Mouse (Mus musculus): ENCODE data around the gene Dnajc5. TPM values are rescaled to one million over a fixed set of nuclear protein-coding genes. Genes with fewer than 3 reads are reported as not detected.
A peak's percentile ranks its signal among the peaks of the same experiment; 100 is the strongest.

Gene Dnajc5
- polyA plus RNA-seq, 1 experiment from 2014 or later = 26.4 TPM

GRCm38 (mm10) chr2:181529076-181529475, 8.8 kb downstream of the Dnajc5 start:
- H3K4me3 ChIP-seq (ENCODE audit: low read depth, low read length) = no peak overlapping the region
- H3K27me3 ChIP-seq (ENCODE audit: control insufficient read depth, insufficient read depth, low read depth, low read length) = no peaks in the 10 kb centered on the region
- H3K4me2 ChIP-seq (ENCODE audit: low read depth, low read length) = no peak overlapping the region
- no peak for ATAC-seq (ENCODE audit: low read depth)
- H3K27ac ChIP-seq (ENCODE audit: low read length) = no peak overlapping the region
- 76% methylated on average over 1 of the region's 1 CpGs for WGBS (ENCODE audit: insufficient replicate concordance)
- no peaks in the 10 kb centered on the region; the same call in 1 of the 2 replicates for H3K4me1 ChIP-seq (ENCODE audit: control insufficient read depth, low read depth, low read length)
- H3K36me3 ChIP-seq (ENCODE audit: control insufficient read depth, insufficient read depth) = peaks cover 4% of the 10 kb centered on the region; the same call in 1 of the 2 replicates
- no peaks in the 10 kb centered on the region for H3K9me3 ChIP-seq (replicated peaks; ENCODE audit: control insufficient read depth, low read length)
- H3K9ac ChIP-seq (ENCODE audit: low read depth, low read length) = no peak overlapping the region

- H3K9me3 ChIP-seq (replicated peaks; ENCODE audit: control insufficient read depth, low read length) = no peaks in the 10 kb centered on the region
- 78% methylated on average over 3 of the region's 3 CpGs for WGBS (ENCODE audit: insufficient replicate concordance)
- no peak overlapping the region for H3K4me2 ChIP-seq (ENCODE audit: low read depth, low read length)
- H3K36me3 ChIP-seq (ENCODE audit: control insufficient read depth, insufficient read depth) = peaks cover 4% of the 10 kb centered on the region; the same call in 1 of the 2 replicates
- no peak overlapping the region for H3K27ac ChIP-seq (ENCODE audit: low read length)
- H3K4me3 ChIP-seq (ENCODE audit: low read depth, low read length) = no peak overlapping the region
- no peak overlapping the region for H3K9ac ChIP-seq (ENCODE audit: low read depth, low read length)
- ATAC-seq (ENCODE audit: low read depth) = no peak
- H3K4me1 ChIP-seq (ENCODE audit: control insufficient read depth, low read depth, low read length) = peaks cover 4% of the 10 kb centered on the region
- no peaks in the 10 kb centered on the region for H3K27me3 ChIP-seq (ENCODE audit: control insufficient read depth, insufficient read depth, low read depth, low read length)
These were observed 12.3 kb downstream of the Dnajc5 start for GRCm38 (mm10) chr2:181532589-181532988.

- Histone ChIP-seq H3K4me1 (ENCODE audit: control insufficient read depth, low read depth, low read length) (peaks cover 8% of the 10 kb centered on the region), H3K27me3 (ENCODE audit: control insufficient read depth, insufficient read depth, low read depth, low read length) (no peaks in the 10 kb centered on the region), H3K27ac (ENCODE audit: low read length) (peak overlapping the region; percentile 24), H3K9ac (ENCODE audit: low read depth, low read length) (no peak overlapping the region), H3K4me3 (ENCODE audit: low read depth, low read length) (no peak overlapping the region), H3K4me2 (ENCODE audit: low read depth, low read length) (0 out of 2 replicates have a peak overlapping the region, but pooled peaks have one; percentile 2), H3K36me3 (ENCODE audit: control insufficient read depth, insufficient read depth) (no peaks in the 10 kb centered on the region), H3K9me3 (replicated peaks; ENCODE audit: control insufficient read depth, low read length) (no peaks in the 10 kb centered on the region)
- peak; percentile 65 for ATAC-seq (ENCODE audit: low read depth)
- 59% methylated on average over 2 of the region's 2 CpGs for WGBS (ENCODE audit: insufficient replicate concordance)
These were observed 16.1 kb downstream of the Dnajc5 start for GRCm38 (mm10) chr2:181536410-181536809.

- WGBS (ENCODE audit: insufficient replicate concordance) = 41% methylated on average over 2 of the region's 2 CpGs
- Histone ChIP-seq H3K4me1 (ENCODE audit: control insufficient read depth, low read depth, low read length) (peaks cover 8% of the 10 kb centered on the region), H3K9ac (ENCODE audit: low read depth, low read length) (peak overlapping the region; percentile 25; the same call in 1 of the 2 replicates), H3K4me2 (ENCODE audit: low read depth, low read length) (0 out of 2 replicates have a peak overlapping the region, but pooled peaks have one; percentile 14), H3K9me3 (replicated peaks; ENCODE audit: control insufficient read depth, low read length) (no peaks in the 10 kb centered on the region), H3K4me3 (ENCODE audit: low read depth, low read length) (no peak overlapping the region), H3K27ac (ENCODE audit: low read length) (peak overlapping the region; percentile 36), H3K36me3 (ENCODE audit: control insufficient read depth, insufficient read depth) (no peaks in the 10 kb centered on the region), H3K27me3 (ENCODE audit: control insufficient read depth, insufficient read depth, low read depth, low read length) (no peaks in the 10 kb centered on the region)
- peak; percentile 60 for ATAC-seq (ENCODE audit: low read depth)
These were observed 17.3 kb downstream of the Dnajc5 start for GRCm38 (mm10) chr2:181537444-181538047.

- no peak for ATAC-seq (ENCODE audit: low read depth)
- H3K9me3 ChIP-seq (replicated peaks; ENCODE audit: control insufficient read depth, low read length) = no peaks in the 10 kb centered on the region
- H3K27ac ChIP-seq (ENCODE audit: low read length) = no peak overlapping the region
- peaks cover 4% of the 10 kb centered on the region; the same call in 1 of the 2 replicates for H3K36me3 ChIP-seq (ENCODE audit: control insufficient read depth, insufficient read depth)
- 78% methylated on average over 6 of the region's 6 CpGs for WGBS (ENCODE audit: insufficient replicate concordance)
- no peaks in the 10 kb centered on the region for H3K27me3 ChIP-seq (ENCODE audit: control insufficient read depth, insufficient read depth, low read depth, low read length)
- peaks cover 15% of the 10 kb centered on the region for H3K4me1 ChIP-seq (ENCODE audit: control insufficient read depth, low read depth, low read length)
- H3K9ac ChIP-seq (ENCODE audit: low read depth, low read length) = no peak overlapping the region
- no peak overlapping the region for H3K4me3 ChIP-seq (ENCODE audit: low read depth, low read length)
- no peak overlapping the region for H3K4me2 ChIP-seq (ENCODE audit: low read depth, low read length)
These were observed 21.6 kb downstream of the Dnajc5 start for GRCm38 (mm10) chr2:181541761-181542380.

GRCm38 (mm10) chr2:181546142-181546541, 25.9 kb downstream of the Dnajc5 start:
- Histone ChIP-seq H3K9me3 (replicated peaks; ENCODE audit: control insufficient read depth, low read length) (no peaks in the 10 kb centered on the region), H3K9ac (ENCODE audit: low read depth, low read length) (no peak overlapping the region), H3K4me2 (ENCODE audit: low read depth, low read length) (peak overlapping the region; percentile 14; the same call in 1 of the 2 replicates), H3K27ac (ENCODE audit: low read length) (peak overlapping the region; percentile 75), H3K36me3 (ENCODE audit: control insufficient read depth, insufficient read depth) (peaks cover 37% of the 10 kb centered on the region), H3K27me3 (ENCODE audit: control insufficient read depth, insufficient read depth, low read depth, low read length) (no peaks in the 10 kb centered on the region), H3K4me1 (ENCODE audit: control insufficient read depth, low read depth, low read length) (peaks cover 14% of the 10 kb centered on the region), H3K4me3 (ENCODE audit: low read depth, low read length) (no peak overlapping the region)
- 59% methylated on average over 7 of the region's 7 CpGs for WGBS (ENCODE audit: insufficient replicate concordance)
- peak; percentile 75 for ATAC-seq (ENCODE audit: low read depth)

GRCm38 (mm10) chr2:181548227-181548626, 27.9 kb downstream of the Dnajc5 start:
- no peak overlapping the region for H3K4me2 ChIP-seq (ENCODE audit: low read depth, low read length)
- peaks cover 40% of the 10 kb centered on the region for H3K36me3 ChIP-seq (ENCODE audit: control insufficient read depth, insufficient read depth)
- no peaks in the 10 kb centered on the region for H3K27me3 ChIP-seq (ENCODE audit: control insufficient read depth, insufficient read depth, low read depth, low read length)
- 31% methylated on average over 1 of the region's 1 CpGs for WGBS (ENCODE audit: insufficient replicate concordance)
- H3K9me3 ChIP-seq (replicated peaks; ENCODE audit: control insufficient read depth, low read length) = no peaks in the 10 kb centered on the region
- no peak overlapping the region for H3K9ac ChIP-seq (ENCODE audit: low read depth, low read length)
- H3K4me1 ChIP-seq (ENCODE audit: control insufficient read depth, low read depth, low read length) = peaks cover 14% of the 10 kb centered on the region
- ATAC-seq (ENCODE audit: low read depth) = no peak
- H3K27ac ChIP-seq (ENCODE audit: low read length) = no peak overlapping the region
- H3K4me3 ChIP-seq (ENCODE audit: low read depth, low read length) = no peak overlapping the region

GRCm38 (mm10) chr2:181548682-181549081, 28.4 kb downstream of the Dnajc5 start:
- Histone ChIP-seq H3K4me3 (ENCODE audit: low read depth, low read length) (no peak overlapping the region), H3K27ac (ENCODE audit: low read length) (no peak overlapping the region), H3K4me2 (ENCODE audit: low read depth, low read length) (no peak overlapping the region), H3K9ac (ENCODE audit: low read depth, low read length) (no peak overlapping the region), H3K9me3 (replicated peaks; ENCODE audit: control insufficient read depth, low read length) (no peaks in the 10 kb centered on the region), H3K36me3 (ENCODE audit: control insufficient read depth, insufficient read depth) (peaks cover 40% of the 10 kb centered on the region), H3K4me1 (ENCODE audit: control insufficient read depth, low read depth, low read length) (peaks cover 14% of the 10 kb centered on the region), H3K27me3 (ENCODE audit: control insufficient read depth, insufficient read depth, low read depth, low read length) (no peaks in the 10 kb centered on the region)
- WGBS (ENCODE audit: insufficient replicate concordance) = 82% methylated on average over 5 of the region's 5 CpGs
- ATAC-seq (ENCODE audit: low read depth) = no peak

- no peak for ATAC-seq (ENCODE audit: low read depth)
- Histone ChIP-seq H3K4me3 (ENCODE audit: low read depth, low read length) (no peak overlapping the region), H3K36me3 (ENCODE audit: control insufficient read depth, insufficient read depth) (peaks cover 40% of the 10 kb centered on the region), H3K4me2 (ENCODE audit: low read depth, low read length) (no peak overlapping the region), H3K27ac (ENCODE audit: low read length) (no peak overlapping the region), H3K9me3 (replicated peaks; ENCODE audit: control insufficient read depth, low read length) (no peaks in the 10 kb centered on the region), H3K9ac (ENCODE audit: low read depth, low read length) (no peak overlapping the region), H3K4me1 (ENCODE audit: control insufficient read depth, low read depth, low read length) (peaks cover 14% of the 10 kb centered on the region), H3K27me3 (ENCODE audit: control insufficient read depth, insufficient read depth, low read depth, low read length) (no peaks in the 10 kb centered on the region)
- WGBS (ENCODE audit: insufficient replicate concordance) = 75% methylated on average over 2 of the region's 2 CpGs
These were observed 29.9 kb downstream of the Dnajc5 start for GRCm38 (mm10) chr2:181550233-181550632.

Measured in liver, embryonic 16.5 days (tissue).